Mouse (Mus musculus): ENCODE data around the gene Zfp385c. TPM values are rescaled to one million over a fixed set of nuclear protein-coding genes. Genes with fewer than 3 reads are reported as not detected.

The Zfp385c gene
- total and polyA plus RNA-seq, 3 experiments = 0.12 to 0.15 TPM; not detected in 1

- peak; percentile 89 for DNase-seq (ENCODE audit: low read depth, low spot score)
- peaks cover 2 to 28% of the 10 kb centered on the region in 2 experiments for H3K36me3 ChIP-seq (ENCODE audit: control insufficient read depth in 1 of 2, insufficient read depth in 2 of 2, low read length in 2 of 2)
- H3K27ac ChIP-seq (ENCODE audit: control insufficient read depth, low read depth, low read length) = peak within 1 kb of the TSS; percentile 79
- H3K9ac ChIP-seq (ENCODE audit: control insufficient read depth, low read depth, low read length, poor library complexity, severe bottlenecking) = peak within 1 kb of the TSS; percentile 96
- H3K79me2 ChIP-seq (ENCODE audit: control insufficient read depth, insufficient read depth, low read length, poor library complexity) = peaks cover 13% of the 10 kb centered on the region
- no peaks in the 10 kb centered on the region for H3K9me3 ChIP-seq (replicated peaks; ENCODE audit: insufficient read depth, low read length)
- H3K27me3 ChIP-seq (ENCODE audit: control insufficient read depth in 1 of 2, insufficient read depth in 2 of 2, low read length in 2 of 2) = no peaks in the 10 kb centered on the region
- H3K4me3 ChIP-seq (ENCODE audit: control insufficient read depth in 1 of 2, insufficient read depth in 1 of 2, low read depth in 2 of 2, low read length in 2 of 2) = peak within 1 kb of the TSS; percentile 86 to 97
- peaks cover 5 to 27% of the 10 kb centered on the region in 2 experiments; a peak in 3 of 4 replicates for H3K4me1 ChIP-seq (ENCODE audit: control insufficient read depth in 1 of 2, insufficient read depth in 2 of 2, low read length in 2 of 2)
- TF ChIP-seq POLR2AphosphoS2 (IDR thresholded peaks at IDR 0.05; ENCODE audit: low read length) (peak; percentile 97), ZMIZ1 (IDR thresholded peaks at IDR 0.05; ENCODE audit: low read depth, low read length) (peak; percentile 68; the same call in 1 of the 2 replicates), ZNF384 (IDR thresholded peaks at IDR 0.05; ENCODE audit: low read depth, low read length) (peak; percentile 87), ELF1 (IDR thresholded peaks at IDR 0.05; ENCODE audit: low read depth, low read length) (peak; percentile 78), HCFC1 (IDR thresholded peaks at IDR 0.05; ENCODE audit: low read depth, low read length) (peak; percentile 99), NELFE (IDR thresholded peaks at IDR 0.05; ENCODE audit: low read depth, low read length) (peak; percentile 97), SMC3 (IDR thresholded peaks at IDR 0.05; ENCODE audit: low read depth, low read length) (no peak; the same call in none of the 2 replicates), MAX (IDR thresholded peaks at IDR 0.05; ENCODE audit: low read length) (peak; percentile 93), GABPA (IDR thresholded peaks at IDR 0.05; ENCODE audit: low read depth, low read length) (no peak), MEF2A (IDR thresholded peaks at IDR 0.05; ENCODE audit: extremely low read depth, insufficient replicate concordance, low read depth, low read length, poor library complexity, severe bottlenecking) (no peak), TBP (IDR thresholded peaks at IDR 0.05; ENCODE audit: low read depth, low read length) (peak; percentile 66), UBTF (IDR thresholded peaks at IDR 0.05; ENCODE audit: borderline replicate concordance, insufficient read depth, low read depth, low read length) (no peak), ETS1 (IDR thresholded peaks at IDR 0.05; ENCODE audit: low read depth, low read length) (no peak), SIN3A (IDR thresholded peaks at IDR 0.05; ENCODE audit: low read length) (peak; percentile 87), BHLHE40 (IDR thresholded peaks at IDR 0.05; ENCODE audit: borderline replicate concordance, low read depth, low read length) (no peak), KAT2A (conservative IDR thresholded peaks at IDR 0.05; ENCODE audit: low read depth, low read length) (peak; percentile 92), POLR2AphosphoS5 (IDR thresholded peaks at IDR 0.05; ENCODE audit: borderline replicate concordance, low read depth, low read length) (no peak), TCF12 (IDR thresholded peaks at IDR 0.05; ENCODE audit: low read depth, low read length) (peak; percentile 55), CHD2 (IDR thresholded peaks at IDR 0.05; ENCODE audit: low read length) (no peak), MYC (IDR thresholded peaks at IDR 0.05; ENCODE audit: low read depth, low read length) (peak; percentile 95), E2F4 (IDR thresholded peaks at IDR 0.05; ENCODE audit: borderline replicate concordance, low read depth, low read length) (no peak), JUND (IDR thresholded peaks at IDR 0.05; ENCODE audit: low read depth, low read length) (no peak), ZKSCAN1 (IDR thresholded peaks at IDR 0.05; ENCODE audit: low read depth, low read length) (no peak), POLR2A (IDR thresholded peaks at IDR 0.05; ENCODE audit: control insufficient read depth in 1 of 2, insufficient read depth in 1 of 2, low read depth in 1 of 2, low read length in 2 of 2, poor library complexity in 1 of 2) (peak; percentile 95 to 99), TAL1 (IDR thresholded peaks at IDR 0.05; ENCODE audit: low read length) (no peak), CHD1 (IDR thresholded peaks at IDR 0.05; ENCODE audit: low read depth, low read length) (no peak), NRF1 (IDR thresholded peaks at IDR 0.05; ENCODE audit: insufficient read depth, low read depth, low read length, poor library complexity, severe bottlenecking) (peak; percentile 95), MAFK (IDR thresholded peaks at IDR 0.05; ENCODE audit: borderline replicate concordance, low read depth, low read length) (no peak), RAD21 (IDR thresholded peaks at IDR 0.05; ENCODE audit: low read depth, low read length) (no peak), MYB (IDR thresholded peaks at IDR 0.05; ENCODE audit: low read depth, low read length) (no peak; the same call in 1 of the 2 replicates), CTCF (IDR thresholded peaks at IDR 0.05 in 2 of 3, conservative IDR thresholded peaks at IDR 0.05 in 1 of 3; ENCODE audit: control insufficient read depth in 1 of 3, insufficient read depth in 1 of 3, low read depth in 2 of 3, low read length in 3 of 3, poor library complexity in 1 of 3, severe bottlenecking in 1 of 3) (no peak; a peak in 1 of 6 replicates), MAZ (IDR thresholded peaks at IDR 0.05; ENCODE audit: low read depth, low read length) (peak; percentile 61; the same call in 1 of the 2 replicates), USF1 (IDR thresholded peaks at IDR 0.05; ENCODE audit: low read depth, low read length) (no peak; the same call in 1 of the 2 replicates), RCOR1 (IDR thresholded peaks at IDR 0.05; ENCODE audit: low read depth, low read length) (peak; percentile 36; the same call in 1 of the 2 replicates), USF2 (IDR thresholded peaks at IDR 0.05; ENCODE audit: borderline replicate concordance in 1 of 2, insufficient read depth in 1 of 2, low read depth in 1 of 2, low read length in 2 of 2) (no peak)
These were observed 19.7 kb upstream of the Zfp385c start, which contains the start of gene Kat2a for GRCm38 (mm10) chr11:100711783-100712615. TSS of gene Kat2a (minus strand) at chr11:100712465.

Measured in MEL (cell line).